Mouse (Mus musculus): ENCODE measurements around the gene Skap1.

DNA sequence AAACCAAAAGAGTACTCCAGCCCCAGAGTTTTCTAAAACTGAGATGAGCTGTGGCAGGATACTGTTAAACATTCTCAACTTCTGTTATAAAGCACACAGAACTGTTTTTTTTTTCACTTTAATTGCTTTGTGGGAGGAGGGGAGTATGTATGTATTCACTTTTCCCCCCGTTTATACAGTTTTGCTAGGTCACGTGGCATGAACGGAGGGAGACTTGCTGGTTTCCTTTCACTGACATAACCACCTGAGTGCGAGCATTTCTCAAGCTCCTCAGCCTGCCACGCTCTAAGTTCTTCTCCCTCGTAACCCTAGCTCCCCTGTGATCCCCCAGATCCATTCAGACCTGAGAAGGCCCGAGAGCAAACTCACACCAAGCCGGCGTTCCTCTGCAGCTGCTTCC, 308.0 kb downstream of the Skap1 start:
- TF ChIP-seq CTCF (IDR thresholded peaks at IDR 0.05; ENCODE audit: extremely low read depth, insufficient read depth, low read length) (no peak), POLR2A (IDR thresholded peaks at IDR 0.05; ENCODE audit: extremely low read depth, insufficient read depth, low read length) (no peak)
